Mouse (Mus musculus): ENCODE data around the gene Bcl3. TPM values are rescaled to one million over a fixed set of nuclear protein-coding genes. Genes with fewer than 3 reads are reported as not detected.

Bcl3 gene
- total and polyA plus RNA-seq, 3 experiments = 3.2 to 25.2 (median 15.8) TPM

- Histone ChIP-seq H3K9me3 (replicated peaks; ENCODE audit: low read length) (peaks cover 2% of the 10 kb centered on the region), H3K9ac (ENCODE audit: insufficient read depth, low read depth) (no peak overlapping the region), H3K4me2 (ENCODE audit: insufficient read depth, low read depth, poor library complexity, severe bottlenecking) (no peak overlapping the region), H3K27me3 (replicated peaks) (peaks cover 14% of the 10 kb centered on the region), H3K27ac (ENCODE audit: insufficient read depth, low read depth) (no peak overlapping the region), H3K4me1 (ENCODE audit: control insufficient read depth in 1 of 2, insufficient read depth in 2 of 2) (peaks cover 0 to 4% of the 10 kb centered on the region in 2 experiments; a peak in 2 of 4 replicates), H3K36me3 (replicated peaks in 1 of 2; ENCODE audit: control insufficient read depth in 1 of 2, insufficient read depth in 1 of 2, low read length in 1 of 2) (peaks cover 0 to 15% of the 10 kb centered on the region in 2 experiments), H3K4me3 (replicated peaks in 1 of 3; ENCODE audit: low read depth in 2 of 3, low read length in 2 of 3, poor library complexity in 1 of 3) (no peak overlapping the region), H3K79me2 (replicated peaks; ENCODE audit: control insufficient read depth, extremely low read depth, insufficient read depth, poor library complexity, severe bottlenecking) (no peaks in the 10 kb centered on the region)
- DNase-seq (ENCODE audit: extremely low read depth) = no peak
- dilution Hi-C loops (cut with MboI; ENCODE audit: extremely low pct_ligation_motif_present, extremely low pct_unique_long_range_greater_than_20kb, low sequenced_read_pairs) = no loop called here
- in situ Hi-C loops (cut with MboI; ENCODE audit: low pct_ligation_motif_present, low pct_unique_long_range_greater_than_20kb, low sequenced_read_pairs) = no loop called here
- TF ChIP-seq JUND (conservative IDR thresholded peaks at IDR 0.05; ENCODE audit: low read depth, low read length) (no peak), E2F4 (IDR thresholded peaks at IDR 0.05; ENCODE audit: insufficient replicate concordance, low read depth, low read length) (no peak), PAX5 (IDR thresholded peaks at IDR 0.05; ENCODE audit: low read length) (no peak), MYC (IDR thresholded peaks at IDR 0.05; ENCODE audit: low read depth, low read length) (no peak), JUN (IDR thresholded peaks at IDR 0.05; ENCODE audit: insufficient read depth, low read depth, low read length) (no peak), NRF1 (IDR thresholded peaks at IDR 0.05; ENCODE audit: low read depth, low read length) (no peak), CTCF (conservative IDR thresholded peaks at IDR 0.05 in 1 of 2, IDR thresholded peaks at IDR 0.05 in 1 of 2; ENCODE audit: low read depth in 2 of 2, low read length in 2 of 2) (no peak)
Measured at GRCm38 (mm10) chr7:19762283-19762682, 60.3 kb downstream of the Bcl3 start.

- Histone ChIP-seq H3K9me3 (replicated peaks; ENCODE audit: low read length) (peaks cover 4% of the 10 kb centered on the region), H3K36me3 (replicated peaks in 1 of 2; ENCODE audit: control insufficient read depth in 1 of 2, insufficient read depth in 1 of 2, low read length in 1 of 2) (peaks cover 0 to 13% of the 10 kb centered on the region in 2 experiments), H3K4me3 (replicated peaks in 1 of 3; ENCODE audit: low read depth in 2 of 3, low read length in 2 of 3, poor library complexity in 1 of 3) (no peak overlapping the region), H3K27me3 (replicated peaks) (peaks cover 10% of the 10 kb centered on the region), H3K79me2 (replicated peaks; ENCODE audit: control insufficient read depth, extremely low read depth, insufficient read depth, poor library complexity, severe bottlenecking) (no peaks in the 10 kb centered on the region), H3K4me2 (ENCODE audit: insufficient read depth, low read depth, poor library complexity, severe bottlenecking) (no peak overlapping the region), H3K27ac (ENCODE audit: insufficient read depth, low read depth) (no peak overlapping the region), H3K4me1 (ENCODE audit: control insufficient read depth in 1 of 2, insufficient read depth in 2 of 2) (peaks cover 0 to 4% of the 10 kb centered on the region in 2 experiments; a peak in 2 of 4 replicates), H3K9ac (ENCODE audit: insufficient read depth, low read depth) (no peak overlapping the region)
- dilution Hi-C loops (cut with MboI; ENCODE audit: extremely low pct_ligation_motif_present, extremely low pct_unique_long_range_greater_than_20kb, low sequenced_read_pairs) (no loop called here), in situ Hi-C loops (cut with MboI; ENCODE audit: low pct_ligation_motif_present, low pct_unique_long_range_greater_than_20kb, low sequenced_read_pairs) (no loop called here)
- TF ChIP-seq MAFK (IDR thresholded peaks at IDR 0.05; ENCODE audit: insufficient replicate concordance, low read length) (no peak), BHLHE40 (IDR thresholded peaks at IDR 0.05; ENCODE audit: low read depth, low read length) (no peak), HCFC1 (IDR thresholded peaks at IDR 0.05; ENCODE audit: low read depth, low read length) (no peak), TBP (conservative IDR thresholded peaks at IDR 0.05; ENCODE audit: low read depth, low read length) (no peak), KAT2A (IDR thresholded peaks at IDR 0.05; ENCODE audit: insufficient replicate concordance, low read length) (no peak), USF1 (IDR thresholded peaks at IDR 0.05; ENCODE audit: low read depth, low read length) (no peak), CHD1 (IDR thresholded peaks at IDR 0.05; ENCODE audit: low read depth, low read length) (no peak), MXI1 (IDR thresholded peaks at IDR 0.05; ENCODE audit: low read depth, low read length) (no peak), ZC3H11A (IDR thresholded peaks at IDR 0.05; ENCODE audit: low read depth, low read length) (no peak), USF2 (conservative IDR thresholded peaks at IDR 0.05; ENCODE audit: low read depth, low read length) (no peak), ZMIZ1 (IDR thresholded peaks at IDR 0.05; ENCODE audit: low read depth, low read length) (no peak), MEF2A (IDR thresholded peaks at IDR 0.05; ENCODE audit: borderline replicate concordance, low read depth, low read length) (no peak), JUND (conservative IDR thresholded peaks at IDR 0.05; ENCODE audit: low read depth, low read length) (no peak), UBTF (IDR thresholded peaks at IDR 0.05; ENCODE audit: low read depth, low read length) (no peak), POLR2A (IDR thresholded peaks at IDR 0.05; ENCODE audit: low read depth, low read length) (no peak)
- DNase-seq (ENCODE audit: extremely low read depth) = no peak
Measured at GRCm38 (mm10) chr7:19760021-19760420, 62.5 kb downstream of the Bcl3 start.

All from CH12.LX (cell line).